Mouse (Mus musculus) MEL (cell line): ENCODE measurements around the gene Pp2d1. TPM values are rescaled to one million over a fixed set of nuclear protein-coding genes. Genes with fewer than 3 reads are reported as not detected.

Source experiments
- DNase-seq: peaks from one replicate; pipeline ENCODE4 v3.0.0; 2011; ENCODE audit warnings: low read depth, low spot score
- H3K27ac ChIP-seq: 2 replicates; pipeline ENCODE4 v1.5.1; 2012; ENCODE audit warnings: low read depth, mild to moderate bottlenecking, control low read depth, low read length, moderate library complexity; ENCODE audit not compliant: control insufficient read depth
- H3K27me3 ChIP-seq, 2 experiments: fragments of 150-350 bp in 1 of 2; sonication (generic) in 1 of 2; 2 replicates each; pipeline ENCODE4 v1.6.1; 2012; ENCODE audit warnings: low read length in 2 of 2, mild to moderate bottlenecking in 2 of 2, improper control_type of control experiment in 1 of 2, moderate library complexity in 1 of 2; ENCODE audit not compliant: insufficient read depth in 2 of 2, control insufficient read depth in 1 of 2
- H3K36me3 ChIP-seq, 2 experiments: 2 replicates each; pipeline ENCODE4 v1.6.1; 2012 to 2014; ENCODE audit warnings: low read length in 2 of 2, improper control_type of control experiment in 1 of 2, inconsistent platforms in 1 of 2, mild to moderate bottlenecking in 1 of 2; ENCODE audit not compliant: insufficient read depth in 2 of 2, control insufficient read depth in 1 of 2
- H3K4me1 ChIP-seq, 2 experiments: fragments of 150-350 bp in 1 of 2; sonication (generic) in 1 of 2; 2 replicates each; pipeline ENCODE4 v1.6.1; 2012; ENCODE audit warnings: low read length in 2 of 2, improper control_type of control experiment in 1 of 2, mild to moderate bottlenecking in 1 of 2; ENCODE audit not compliant: insufficient read depth in 2 of 2, control insufficient read depth in 1 of 2
- H3K4me3 ChIP-seq, 2 experiments: fragments of 150-350 bp in 1 of 2; sonication (generic) in 1 of 2; 2 replicates each; pipeline ENCODE4 v1.5.1; 2012; ENCODE audit warnings: low read depth in 2 of 2, low read length in 2 of 2, mild to moderate bottlenecking in 2 of 2, moderate library complexity in 2 of 2, control low read depth in 1 of 2, improper control_type of control experiment in 1 of 2; ENCODE audit not compliant: control insufficient read depth in 1 of 2, insufficient read depth in 1 of 2
- H3K79me2 ChIP-seq: 2 replicates; pipeline ENCODE4 v1.6.1; 2012; ENCODE audit warnings: mild to moderate bottlenecking, low read length, moderate library complexity; ENCODE audit not compliant: control insufficient read depth, poor library complexity, insufficient read depth
- H3K9ac ChIP-seq: 2 replicates; pipeline ENCODE4 v1.6.1; 2012; ENCODE audit warnings: low read depth, mild to moderate bottlenecking, control low read depth, low read length, moderate library complexity; ENCODE audit not compliant: control insufficient read depth, poor library complexity, severe bottlenecking
- H3K9me3 ChIP-seq: fragments of 150-350 bp; sonication (generic); replicated peaks from 2 replicates; pipeline ENCODE4 v1.6.1; 2012; ENCODE audit warnings: mild to moderate bottlenecking, low read length, improper control_type of control experiment, moderate library complexity; ENCODE audit not compliant: insufficient read depth
- BHLHE40 ChIP-seq: IDR thresholded peaks from 2 replicates; pipeline ENCODE4 v1.6.1; 2012; ENCODE audit warnings: low read depth, mild to moderate bottlenecking, inconsistent platforms, low read length, improper control_type of control experiment, borderline replicate concordance
- CHD1 ChIP-seq: IDR thresholded peaks from 2 replicates; pipeline ENCODE4 v1.6.1; 2012; ENCODE audit warnings: low read depth, mild to moderate bottlenecking, inconsistent platforms, low read length, improper control_type of control experiment
- CTCF ChIP-seq, 3 experiments: IDR thresholded peaks in 2 of 3; conservative IDR thresholded peaks in 1 of 3; 2 replicates each; pipeline ENCODE4 v1.5.1; 2011 to 2012; ENCODE audit warnings: low read length in 3 of 3, low read depth in 2 of 3, mild to moderate bottlenecking in 2 of 3, improper control_type of control experiment in 1 of 3, inconsistent platforms in 1 of 3, mixed read lengths in 1 of 3, moderate library complexity in 1 of 3; ENCODE audit not compliant: control insufficient read depth in 1 of 3, insufficient read depth in 1 of 3, poor library complexity in 1 of 3, severe bottlenecking in 1 of 3
- E2F4 ChIP-seq: IDR thresholded peaks from 2 replicates; pipeline ENCODE4 v1.6.1; 2011; ENCODE audit warnings: low read depth, low read length, improper control_type of control experiment, borderline replicate concordance
- ELF1 ChIP-seq: IDR thresholded peaks from 2 replicates; pipeline ENCODE4 v1.6.1; 2014; ENCODE audit warnings: low read depth, mild to moderate bottlenecking, inconsistent platforms, low read length, improper control_type of control experiment, moderate library complexity
- ETS1 ChIP-seq: IDR thresholded peaks from 2 replicates; pipeline ENCODE4 v1.6.1; 2012; ENCODE audit warnings: low read depth, mild to moderate bottlenecking, inconsistent platforms, low read length, improper control_type of control experiment, moderate library complexity
- HCFC1 ChIP-seq: IDR thresholded peaks from 2 replicates; pipeline ENCODE4 v1.6.1; 2012; ENCODE audit warnings: low read depth, mild to moderate bottlenecking, inconsistent platforms, low read length, improper control_type of control experiment, moderate library complexity
- JUND ChIP-seq: IDR thresholded peaks from 2 replicates; pipeline ENCODE4 v1.6.1; 2011; ENCODE audit warnings: low read depth, mild to moderate bottlenecking, improper control_type of control experiment, low read length
- MAFK ChIP-seq: IDR thresholded peaks from 2 replicates; pipeline ENCODE4 v1.6.1; 2011; ENCODE audit warnings: low read depth, mild to moderate bottlenecking, low read length, improper control_type of control experiment, borderline replicate concordance
- MXI1 ChIP-seq: IDR thresholded peaks from 2 replicates; pipeline ENCODE4 v1.6.1; 2011; ENCODE audit warnings: mild to moderate bottlenecking, low read depth, low read length, improper control_type of control experiment
- MYB ChIP-seq: IDR thresholded peaks from 2 replicates; pipeline ENCODE4 v1.6.1; 2011; ENCODE audit warnings: mild to moderate bottlenecking, low read depth, low read length, improper control_type of control experiment
- POLR2A ChIP-seq, 2 experiments: IDR thresholded peaks; 2 replicates each; pipeline ENCODE4 v1.6.1; 2011 to 2012; ENCODE audit warnings: low read length in 2 of 2, mild to moderate bottlenecking in 2 of 2, control low read depth in 1 of 2, improper control_type of control experiment in 1 of 2, low read depth in 1 of 2, moderate library complexity in 1 of 2; ENCODE audit not compliant: control insufficient read depth in 1 of 2, insufficient read depth in 1 of 2, poor library complexity in 1 of 2
- POLR2AphosphoS2 ChIP-seq: IDR thresholded peaks from 2 replicates; pipeline ENCODE4 v1.6.1; 2011; ENCODE audit warnings: low read length, improper control_type of control experiment
- RAD21 ChIP-seq: IDR thresholded peaks from 2 replicates; pipeline ENCODE4 v1.6.1; 2011; ENCODE audit warnings: mild to moderate bottlenecking, low read depth, low read length, improper control_type of control experiment
- SIN3A ChIP-seq: IDR thresholded peaks from 2 replicates; pipeline ENCODE4 v1.6.1; 2012; ENCODE audit warnings: low read length, improper control_type of control experiment, inconsistent platforms
- SMC3 ChIP-seq: IDR thresholded peaks from 2 replicates; pipeline ENCODE4 v1.6.1; 2011; ENCODE audit warnings: low read depth, low read length, improper control_type of control experiment
- TBP ChIP-seq: IDR thresholded peaks from 2 replicates; pipeline ENCODE4 v1.8.0; 2011; ENCODE audit warnings: low read depth, low read length, improper control_type of control experiment
- TCF12 ChIP-seq: IDR thresholded peaks from 2 replicates; pipeline ENCODE4 v1.6.1; 2014; ENCODE audit warnings: low read depth, mild to moderate bottlenecking, inconsistent platforms, low read length, improper control_type of control experiment, moderate library complexity
- UBTF ChIP-seq: IDR thresholded peaks from 2 replicates; pipeline ENCODE4 v1.6.1; 2012; ENCODE audit warnings: low read depth, mild to moderate bottlenecking, inconsistent platforms, low read length, improper control_type of control experiment, moderate library complexity, borderline replicate concordance; ENCODE audit not compliant: insufficient read depth
- USF1 ChIP-seq: IDR thresholded peaks from 2 replicates; pipeline ENCODE4 v1.6.1; 2014; ENCODE audit warnings: low read depth, mild to moderate bottlenecking, inconsistent platforms, low read length, improper control_type of control experiment, moderate library complexity
- USF2 ChIP-seq, 2 experiments: IDR thresholded peaks; 2 replicates each; pipeline ENCODE4 v1.6.1; 2011 to 2012; ENCODE audit warnings: improper control_type of control experiment in 2 of 2, low read length in 2 of 2, borderline replicate concordance in 1 of 2, inconsistent platforms in 1 of 2, low read depth in 1 of 2, mild to moderate bottlenecking in 1 of 2; ENCODE audit not compliant: insufficient read depth in 1 of 2
- ZC3H11A ChIP-seq: IDR thresholded peaks from 2 replicates; pipeline ENCODE4 v1.6.1; 2012; ENCODE audit warnings: low read depth, mild to moderate bottlenecking, inconsistent platforms, low read length, improper control_type of control experiment
- ZMIZ1 ChIP-seq: IDR thresholded peaks from 2 replicates; pipeline ENCODE4 v1.6.1; 2012; ENCODE audit warnings: low read depth, mild to moderate bottlenecking, inconsistent platforms, low read length, improper control_type of control experiment, moderate library complexity
- ZNF384 ChIP-seq: IDR thresholded peaks from 2 replicates; pipeline ENCODE4 v1.6.1; 2012; ENCODE audit warnings: low read depth, mild to moderate bottlenecking, inconsistent platforms, low read length, improper control_type of control experiment
- polyA plus RNA-seq, 2 experiments: library from polyadenylated mRNA; stranded (reverse) in 1 of 2; unstranded in 1 of 2; fragments of >175 nt in 1 of 2; fragments of >200 nt in 1 of 2; gene quantifications; 2 replicates each; pipeline versions ENCODE4 v1.2.1 to v1.2.4; 2012; ENCODE audit warnings: low replicate concordance in 2 of 2, low read depth in 1 of 2; ENCODE audit not compliant: insufficient read length in 2 of 2, insufficient read depth in 1 of 2, missing spikeins in 1 of 2
- total RNA-seq: library from RNA; depleted of rRNA; stranded (reverse); fragments of 300-350 nt; gene quantifications from 2 replicates; pipeline ENCODE4 v1.2.3, GENCODE M21; 2012

Gene Pp2d1
- total and polyA plus RNA-seq, 3 experiments, result 0.04 to 0.08 TPM; not detected in 1

DNA sequence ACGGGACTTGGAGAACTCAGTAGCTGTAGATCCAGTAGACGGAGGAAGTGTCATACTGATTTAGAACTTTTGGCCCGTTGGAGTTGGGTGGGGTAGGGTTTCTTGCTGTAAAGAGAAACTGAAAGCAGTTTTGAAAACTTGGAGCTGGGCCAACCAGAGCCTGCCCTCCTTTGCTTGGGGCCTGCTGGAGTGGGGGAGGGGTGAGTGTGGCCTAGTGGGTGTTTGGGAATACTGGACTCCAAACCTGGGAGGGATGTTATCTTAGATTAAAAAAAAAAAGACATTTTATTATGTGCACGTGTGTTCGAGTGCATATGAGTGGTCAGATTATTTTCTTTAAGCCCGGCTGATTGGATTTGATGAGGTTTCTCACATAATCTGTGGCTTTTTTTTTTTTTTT lies 30.6 kb upstream of the Pp2d1 start (continued):
- TF ChIP-seq ZMIZ1 (no peak), UBTF (no peak), ELF1 (no peak), CHD1 (no peak)

DNA sequence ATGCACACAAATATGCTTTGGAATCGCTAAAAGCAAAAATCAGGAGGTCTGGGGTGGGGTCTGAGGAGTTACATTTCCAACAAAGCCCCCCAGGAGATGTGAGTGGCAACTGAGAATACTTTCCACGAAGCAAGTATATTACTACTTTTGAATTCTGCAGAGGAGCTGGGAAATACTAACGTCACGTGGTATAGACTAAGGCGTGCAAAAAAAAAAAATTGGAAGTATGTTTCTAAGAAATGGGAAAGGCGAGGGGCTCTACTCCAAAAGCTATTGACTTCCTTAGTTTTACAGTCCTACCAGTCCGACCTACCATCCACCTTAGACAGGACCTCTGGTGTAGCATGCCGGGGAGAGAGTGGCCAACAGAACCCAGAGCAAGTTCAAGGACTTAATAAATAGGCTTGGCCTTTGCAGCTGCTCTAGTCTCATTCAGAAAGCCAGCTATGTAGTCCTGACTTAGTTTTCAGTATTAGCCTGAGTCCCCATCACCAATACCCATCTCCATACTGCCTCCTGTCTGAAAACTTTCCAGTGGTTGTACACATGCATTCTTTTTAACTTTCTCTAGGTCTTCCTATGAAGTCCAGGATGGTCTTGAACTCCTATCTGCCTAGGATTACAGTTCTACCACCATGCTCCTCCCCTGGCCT lies 29.6 kb upstream of the Pp2d1 start:
- H3K9ac ChIP-seq, result peak overlapping the region; percentile 50
- TF ChIP-seq ZNF384 (peak; percentile 67), ZC3H11A (no peak), MYB (no peak), CTCF (IDR thresholded peaks at IDR 0.05 in 2 of 3, conservative IDR thresholded peaks at IDR 0.05 in 1 of 3; ENCODE audit: control insufficient read depth in 1 of 3, insufficient read depth in 1 of 3, low read depth in 2 of 3, low read length in 3 of 3, poor library complexity in 1 of 3, severe bottlenecking in 1 of 3) (no peak), USF1 (peak; percentile 81), BHLHE40 (peak; percentile 19; the same call in 1 of the 2 replicates), USF2 (IDR thresholded peaks at IDR 0.05; ENCODE audit: borderline replicate concordance in 1 of 2, insufficient read depth in 1 of 2, low read depth in 1 of 2, low read length in 2 of 2) (peak in 1 of 2 experiments; percentile 37; a peak in 1 of 4 replicates), CHD1 (0 out of 2 replicates have a peak, but pooled peaks have one; percentile 11)
- no peaks in the 10 kb centered on the region for H3K9me3 ChIP-seq
- peaks cover 42% of the 10 kb centered on the region for H3K79me2 ChIP-seq
- H3K36me3 ChIP-seq, result peaks cover 0 to 2% of the 10 kb centered on the region in 2 experiments; a peak in 1 of 4 replicates
- DNase-seq, result peak; percentile 57
- H3K27ac ChIP-seq, result peak overlapping the region; percentile 45
- H3K4me1 ChIP-seq, result peaks cover 0 to 8% of the 10 kb centered on the region in 2 experiments; a peak in 3 of 4 replicates
- H3K4me3 ChIP-seq, result peak overlapping the region; percentile 55 to 92
- no peaks in the 10 kb centered on the region for H3K27me3 ChIP-seq

- Histone ChIP-seq H3K79me2 (peaks cover 39% of the 10 kb centered on the region), H3K9ac (peak overlapping the region; percentile 98)
- no peak for TF ChIP-seq ZC3H11A
- no peak; the same call in 1 of the 2 replicates for TF ChIP-seq TCF12
- no peak; the same call in 1 of the 2 replicates for TF ChIP-seq ZMIZ1
- TF ChIP-seq MXI1, result peak; percentile 46; the same call in 1 of the 2 replicates
- TF ChIP-seq SMC3, result no peak
- TF ChIP-seq HCFC1, result no peak
- peak; percentile 80 for TF ChIP-seq TBP
- TF ChIP-seq JUND, result no peak
- peak; percentile 84 for TF ChIP-seq SIN3A
- TF ChIP-seq ETS1, result peak; percentile 64; the same call in 1 of the 2 replicates
- TF ChIP-seq POLR2AphosphoS2, result peak; percentile 30; the same call in 1 of the 2 replicates
- TF ChIP-seq POLR2A (IDR thresholded peaks at IDR 0.05; ENCODE audit: control insufficient read depth in 1 of 2, insufficient read depth in 1 of 2, low read depth in 1 of 2, low read length in 2 of 2, poor library complexity in 1 of 2), result peak in 1 of 2 experiments; percentile 47; a peak in 2 of 4 replicates
- no peak for TF ChIP-seq USF1
- no peak for TF ChIP-seq E2F4
- TF ChIP-seq MAFK, result no peak
- no peak for TF ChIP-seq RAD21
- TF ChIP-seq, all 39 proteins: peak for 6
- H3K27ac ChIP-seq, result peak overlapping the region; percentile 85
- no peaks in the 10 kb centered on the region for H3K27me3 ChIP-seq
- H3K4me1 ChIP-seq, result peaks cover 0 to 8% of the 10 kb centered on the region in 2 experiments; a peak in 3 of 4 replicates
- H3K36me3 ChIP-seq, result peaks cover 0 to 2% of the 10 kb centered on the region in 2 experiments; a peak in 1 of 4 replicates
- peak overlapping the region; percentile 83 to 92 for H3K4me3 ChIP-seq
- H3K9me3 ChIP-seq, result no peaks in the 10 kb centered on the region
- DNase-seq, result peak; percentile 93
Observed at GRCm38 (mm10) chr17:53568118-53568517, 28.9 kb upstream of the Pp2d1 start.
